Mouse (Mus musculus): ENCODE measurements around the gene Pdzrn4. TPM values are rescaled to one million over a fixed set of nuclear protein-coding genes. Genes with fewer than 3 reads are reported as not detected.

Gene Pdzrn4
- polyA plus RNA-seq, 1 experiment from 2014 or later, result 2.1 TPM

DNA sequence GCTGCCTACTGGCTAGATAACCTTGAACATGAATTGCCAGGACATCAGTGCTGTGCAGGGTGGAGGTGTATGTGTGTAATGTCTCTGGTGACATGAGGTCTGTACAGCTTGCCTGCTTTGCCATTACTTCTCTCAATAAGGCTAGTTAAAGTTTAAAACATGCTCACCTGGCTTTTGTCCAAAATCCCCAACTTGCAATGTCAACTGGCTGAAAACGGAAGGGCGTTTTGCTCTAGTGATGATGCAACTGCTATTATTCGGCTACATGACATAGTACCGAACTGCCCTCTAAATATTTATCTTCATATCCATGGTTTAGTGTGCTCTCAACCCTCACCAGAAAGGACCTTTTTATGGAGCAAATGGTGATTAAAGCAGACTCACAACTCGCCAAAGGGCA, 161.9 kb downstream of the Pdzrn4 start:
- WGBS, result 71% methylated on average over 5 of the region's 5 CpGs
- Histone ChIP-seq H3K36me3 (ENCODE audit: control insufficient read depth, insufficient read depth) (no peaks in the 10 kb centered on the region), H3K4me3 (ENCODE audit: low read length) (no peak overlapping the region), H3K27ac (ENCODE audit: low read length) (no peak overlapping the region), H3K4me2 (ENCODE audit: low read depth, low read length) (no peak overlapping the region), H3K4me1 (ENCODE audit: control insufficient read depth, insufficient read depth, low read length) (no peaks in the 10 kb centered on the region), H3K9me3 (replicated peaks; ENCODE audit: control insufficient read depth, low read length) (no peaks in the 10 kb centered on the region), H3K27me3 (ENCODE audit: control insufficient read depth, insufficient read depth, low read length) (no peaks in the 10 kb centered on the region), H3K9ac (ENCODE audit: low read length) (no peak overlapping the region)
- no peak for ATAC-seq (replicated peaks; ENCODE audit: extremely low read depth, insufficient read depth, low FRiP score)

DNA sequence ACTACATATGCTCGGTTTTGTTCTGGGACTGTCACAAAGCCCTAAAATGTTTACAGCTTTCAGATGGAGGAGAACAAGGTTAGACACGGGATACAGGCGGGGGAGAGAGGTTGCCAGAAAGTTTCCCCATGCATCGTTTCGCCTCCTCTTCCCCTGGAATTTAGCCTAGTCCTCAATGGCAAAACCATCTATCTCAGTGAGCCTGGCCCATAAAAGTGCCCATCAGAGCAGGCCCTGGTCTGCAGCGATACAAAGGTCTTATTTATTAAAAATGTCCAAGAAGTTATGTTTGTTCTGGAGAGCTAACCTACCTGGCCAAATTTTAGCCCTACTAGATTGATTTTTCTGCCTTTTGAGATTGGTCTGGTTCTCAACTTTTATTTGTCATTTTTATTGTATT, 165.5 kb downstream of the Pdzrn4 start:
- Histone ChIP-seq H3K27me3 (ENCODE audit: control insufficient read depth, insufficient read depth, low read length) (no peaks in the 10 kb centered on the region), H3K27ac (ENCODE audit: low read length) (no peak overlapping the region), H3K36me3 (ENCODE audit: control insufficient read depth, insufficient read depth) (no peaks in the 10 kb centered on the region), H3K4me1 (ENCODE audit: control insufficient read depth, insufficient read depth, low read length) (no peaks in the 10 kb centered on the region), H3K9ac (ENCODE audit: low read length) (no peak overlapping the region), H3K4me3 (ENCODE audit: low read length) (no peak overlapping the region), H3K4me2 (ENCODE audit: low read depth, low read length) (no peak overlapping the region), H3K9me3 (replicated peaks; ENCODE audit: control insufficient read depth, low read length) (no peaks in the 10 kb centered on the region)
- 80% methylated on average over 6 of the region's 6 CpGs for WGBS
- ATAC-seq (replicated peaks; ENCODE audit: extremely low read depth, insufficient read depth, low FRiP score), result no peak

DNA sequence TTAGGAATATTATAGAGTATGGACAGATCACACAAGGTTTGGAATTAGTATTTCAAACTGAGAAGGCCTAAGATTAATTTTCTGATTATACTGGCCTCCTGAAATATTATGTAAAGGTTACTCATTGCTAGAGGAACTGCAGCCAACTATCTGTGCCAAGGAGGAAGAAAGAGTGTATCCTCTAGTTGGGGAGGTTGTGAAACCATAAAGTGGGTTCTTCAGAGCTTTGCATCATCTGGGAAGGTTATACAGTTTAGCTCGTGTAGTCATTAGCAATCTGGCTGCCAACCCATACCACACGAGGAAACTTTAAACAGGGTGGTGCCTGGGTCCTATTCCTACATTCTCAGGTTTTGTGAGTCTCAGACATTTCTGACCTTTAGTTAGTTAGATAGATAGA, 166.9 kb downstream of the Pdzrn4 start:
- Histone ChIP-seq H3K27me3 (ENCODE audit: control insufficient read depth, insufficient read depth, low read length) (no peaks in the 10 kb centered on the region), H3K36me3 (ENCODE audit: control insufficient read depth, insufficient read depth) (no peaks in the 10 kb centered on the region), H3K27ac (ENCODE audit: low read length) (no peak overlapping the region), H3K4me3 (ENCODE audit: low read length) (no peak overlapping the region), H3K9me3 (replicated peaks; ENCODE audit: control insufficient read depth, low read length) (no peaks in the 10 kb centered on the region), H3K4me1 (ENCODE audit: control insufficient read depth, insufficient read depth, low read length) (no peaks in the 10 kb centered on the region), H3K4me2 (ENCODE audit: low read depth, low read length) (no peak overlapping the region), H3K9ac (ENCODE audit: low read length) (no peak overlapping the region)
- 66% methylated on average over 2 of the region's 2 CpGs for WGBS
- no peak for ATAC-seq (replicated peaks; ENCODE audit: extremely low read depth, insufficient read depth, low FRiP score)

DNA sequence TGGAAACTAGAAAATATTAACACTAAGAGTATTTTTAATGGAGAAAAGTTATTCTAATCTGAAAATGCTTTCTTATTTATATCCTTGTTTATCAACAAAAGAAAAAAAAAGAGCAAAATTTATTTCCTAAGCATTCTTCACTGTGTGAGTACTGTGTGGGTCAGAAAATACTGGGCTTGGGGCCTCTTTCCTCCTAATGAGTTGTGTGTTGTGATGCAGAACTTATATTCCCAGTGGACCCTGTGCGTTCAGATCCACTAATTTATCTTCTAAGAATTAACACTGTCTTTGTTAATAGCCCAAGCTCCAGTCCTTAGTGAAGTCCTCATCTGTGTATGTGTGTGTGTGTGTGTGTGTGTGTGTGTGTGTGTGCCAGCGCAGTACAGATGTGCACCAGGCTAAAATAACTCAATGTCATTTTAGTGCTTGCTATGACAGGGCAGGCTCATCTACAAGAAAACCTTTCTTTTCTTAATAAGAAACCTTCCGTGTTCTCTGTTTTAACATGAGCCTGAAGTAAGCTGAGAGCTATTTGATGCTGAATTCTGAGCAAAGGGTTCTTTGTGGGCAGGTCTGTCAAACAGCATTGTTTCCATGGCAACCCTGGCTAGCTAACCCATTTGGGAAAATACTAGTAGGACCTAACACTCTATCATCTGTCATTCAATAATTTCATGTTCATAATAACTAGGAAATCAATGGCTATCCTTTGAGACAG, 174.0 kb downstream of the Pdzrn4 start:
- Histone ChIP-seq H3K4me1 (ENCODE audit: control insufficient read depth, insufficient read depth, low read length) (no peaks in the 10 kb centered on the region), H3K36me3 (ENCODE audit: control insufficient read depth, insufficient read depth) (no peaks in the 10 kb centered on the region), H3K9ac (ENCODE audit: low read length) (no peak overlapping the region), H3K9me3 (replicated peaks; ENCODE audit: control insufficient read depth, low read length) (no peaks in the 10 kb centered on the region), H3K4me2 (ENCODE audit: low read depth, low read length) (no peak overlapping the region), H3K27me3 (ENCODE audit: control insufficient read depth, insufficient read depth, low read length) (no peaks in the 10 kb centered on the region), H3K4me3 (ENCODE audit: low read length) (no peak overlapping the region), H3K27ac (ENCODE audit: low read length) (no peak overlapping the region)
- no peak for ATAC-seq (replicated peaks; ENCODE audit: extremely low read depth, insufficient read depth, low FRiP score)
- 72% methylated on average over 3 of the region's 3 CpGs for WGBS

DNA sequence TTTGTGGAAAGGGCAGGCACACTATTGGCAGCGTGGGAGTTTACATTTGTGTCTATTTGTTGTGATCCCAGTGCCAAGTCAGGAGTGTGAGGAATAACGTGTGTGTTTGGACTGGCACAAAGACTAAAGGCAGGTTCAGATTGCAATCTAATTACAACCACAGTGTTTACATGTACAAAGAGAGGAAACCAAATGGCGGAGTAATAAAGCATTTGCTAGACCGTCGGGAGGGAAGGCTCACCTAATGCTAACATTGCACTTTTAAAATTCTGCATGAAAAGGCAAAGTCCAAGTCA, 174.5 kb downstream of the Pdzrn4 start:
- no peak overlapping the region for H3K4me2 ChIP-seq (ENCODE audit: low read depth, low read length)
- H3K27me3 ChIP-seq (ENCODE audit: control insufficient read depth, insufficient read depth, low read length), result no peaks in the 10 kb centered on the region
- no peak overlapping the region for H3K27ac ChIP-seq (ENCODE audit: low read length)
- ATAC-seq (replicated peaks; ENCODE audit: extremely low read depth, insufficient read depth, low FRiP score), result no peak
- H3K4me3 ChIP-seq (ENCODE audit: low read length), result no peak overlapping the region
- 73% methylated on average over 5 of the region's 5 CpGs for WGBS
- H3K4me1 ChIP-seq (ENCODE audit: control insufficient read depth, insufficient read depth, low read length), result no peaks in the 10 kb centered on the region
- no peak overlapping the region for H3K9ac ChIP-seq (ENCODE audit: low read length)
- no peaks in the 10 kb centered on the region for H3K9me3 ChIP-seq (replicated peaks; ENCODE audit: control insufficient read depth, low read length)
- H3K36me3 ChIP-seq (ENCODE audit: control insufficient read depth, insufficient read depth), result no peaks in the 10 kb centered on the region

DNA sequence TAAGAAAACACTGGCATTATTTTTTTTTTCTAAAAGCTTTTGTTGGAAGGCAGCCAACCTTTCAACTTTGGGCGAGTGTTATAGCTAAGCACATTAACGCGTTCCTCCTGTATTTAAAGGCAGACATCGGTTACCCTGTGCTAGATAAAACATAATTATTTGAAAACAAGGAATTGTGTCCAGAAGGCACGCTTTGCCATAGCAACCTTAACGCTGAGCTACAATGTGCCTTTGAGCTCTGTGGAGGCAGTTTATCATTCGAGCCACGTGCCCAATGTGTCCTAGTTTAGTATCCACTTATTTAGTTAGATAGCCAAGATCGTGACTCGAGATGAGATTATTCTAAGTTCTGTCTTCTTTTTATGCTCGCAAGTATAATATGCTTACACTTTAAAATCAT, 180.8 kb downstream of the Pdzrn4 start:
- Histone ChIP-seq H3K9ac (ENCODE audit: low read length) (no peak overlapping the region), H3K27me3 (ENCODE audit: control insufficient read depth, insufficient read depth, low read length) (no peaks in the 10 kb centered on the region), H3K4me3 (ENCODE audit: low read length) (no peak overlapping the region), H3K4me1 (ENCODE audit: control insufficient read depth, insufficient read depth, low read length) (no peaks in the 10 kb centered on the region), H3K9me3 (replicated peaks; ENCODE audit: control insufficient read depth, low read length) (no peaks in the 10 kb centered on the region), H3K4me2 (ENCODE audit: low read depth, low read length) (no peak overlapping the region), H3K27ac (ENCODE audit: low read length) (no peak overlapping the region), H3K36me3 (ENCODE audit: control insufficient read depth, insufficient read depth) (no peaks in the 10 kb centered on the region)
- WGBS, result 58% methylated on average over 11 of the region's 11 CpGs
- no peak for ATAC-seq (replicated peaks; ENCODE audit: extremely low read depth, insufficient read depth, low FRiP score)

DNA sequence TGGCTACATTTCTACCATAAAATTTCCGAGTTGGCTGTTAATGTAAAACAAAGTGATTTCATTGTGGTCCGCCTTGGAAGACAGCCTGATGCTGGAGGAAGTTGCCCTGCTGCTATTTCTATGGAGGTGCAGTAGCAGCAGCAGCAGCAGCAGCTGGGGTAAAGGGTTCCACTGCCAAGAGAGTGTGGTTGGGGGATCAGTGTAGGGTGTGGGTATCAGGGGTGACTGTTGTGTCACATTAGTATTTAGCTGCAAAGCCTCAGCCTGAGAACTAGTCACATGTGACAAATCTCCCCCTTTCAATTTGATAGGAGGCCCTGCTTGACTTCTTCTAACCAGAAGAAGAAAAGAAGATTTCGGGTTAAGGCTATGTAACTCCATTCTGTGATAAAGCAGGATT, 183.5 kb downstream of the Pdzrn4 start:
- Histone ChIP-seq H3K4me1 (ENCODE audit: control insufficient read depth, insufficient read depth, low read length) (no peaks in the 10 kb centered on the region), H3K9me3 (replicated peaks; ENCODE audit: control insufficient read depth, low read length) (no peaks in the 10 kb centered on the region), H3K4me2 (ENCODE audit: low read depth, low read length) (no peak overlapping the region), H3K36me3 (ENCODE audit: control insufficient read depth, insufficient read depth) (no peaks in the 10 kb centered on the region), H3K27me3 (ENCODE audit: control insufficient read depth, insufficient read depth, low read length) (no peaks in the 10 kb centered on the region), H3K27ac (ENCODE audit: low read length) (no peak overlapping the region), H3K4me3 (ENCODE audit: low read length) (no peak overlapping the region), H3K9ac (ENCODE audit: low read length) (no peak overlapping the region)
- ATAC-seq (replicated peaks; ENCODE audit: extremely low read depth, insufficient read depth, low FRiP score), result no peak
- WGBS, result 61% methylated on average over 3 of the region's 3 CpGs

DNA sequence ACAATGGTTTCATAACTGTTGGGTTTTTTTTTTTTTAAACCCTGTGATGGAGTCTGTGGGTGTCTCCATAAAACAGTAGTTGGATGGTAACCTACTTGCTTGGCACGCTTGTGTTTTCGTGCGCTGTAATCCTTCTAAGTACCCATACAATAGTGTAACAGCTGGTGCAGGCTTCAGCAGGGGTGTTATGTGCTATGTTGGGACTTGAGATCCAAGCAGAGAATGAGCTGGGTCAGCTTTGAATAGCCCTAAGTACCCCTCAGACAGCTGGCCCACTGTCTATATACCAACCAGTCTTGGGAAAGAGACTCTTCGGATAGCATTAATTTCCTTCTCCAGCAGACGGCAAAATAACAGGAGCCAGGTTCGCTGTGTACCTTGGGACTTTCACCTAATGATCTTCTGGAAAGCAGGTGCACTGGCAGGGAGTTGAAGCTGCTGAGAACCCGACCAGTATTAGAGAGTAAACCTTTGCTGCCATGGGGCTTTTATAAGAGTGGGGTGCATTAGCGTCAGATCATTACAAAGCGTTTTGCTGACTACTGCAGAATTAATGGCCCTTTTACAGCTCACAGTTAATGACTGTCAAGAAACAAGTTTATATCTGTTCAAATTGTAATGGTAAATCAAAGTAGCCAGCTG, 184.2 kb downstream of the Pdzrn4 start:
- Histone ChIP-seq H3K9me3 (replicated peaks; ENCODE audit: control insufficient read depth, low read length) (no peaks in the 10 kb centered on the region), H3K27ac (ENCODE audit: low read length) (no peak overlapping the region), H3K36me3 (ENCODE audit: control insufficient read depth, insufficient read depth) (no peaks in the 10 kb centered on the region), H3K4me3 (ENCODE audit: low read length) (no peak overlapping the region), H3K4me2 (ENCODE audit: low read depth, low read length) (no peak overlapping the region), H3K9ac (ENCODE audit: low read length) (no peak overlapping the region), H3K4me1 (ENCODE audit: control insufficient read depth, insufficient read depth, low read length) (no peaks in the 10 kb centered on the region), H3K27me3 (ENCODE audit: control insufficient read depth, insufficient read depth, low read length) (no peaks in the 10 kb centered on the region)
- ATAC-seq (replicated peaks; ENCODE audit: extremely low read depth, insufficient read depth, low FRiP score), result no peak
- WGBS, result 80% methylated on average over 9 of the region's 9 CpGs

DNA sequence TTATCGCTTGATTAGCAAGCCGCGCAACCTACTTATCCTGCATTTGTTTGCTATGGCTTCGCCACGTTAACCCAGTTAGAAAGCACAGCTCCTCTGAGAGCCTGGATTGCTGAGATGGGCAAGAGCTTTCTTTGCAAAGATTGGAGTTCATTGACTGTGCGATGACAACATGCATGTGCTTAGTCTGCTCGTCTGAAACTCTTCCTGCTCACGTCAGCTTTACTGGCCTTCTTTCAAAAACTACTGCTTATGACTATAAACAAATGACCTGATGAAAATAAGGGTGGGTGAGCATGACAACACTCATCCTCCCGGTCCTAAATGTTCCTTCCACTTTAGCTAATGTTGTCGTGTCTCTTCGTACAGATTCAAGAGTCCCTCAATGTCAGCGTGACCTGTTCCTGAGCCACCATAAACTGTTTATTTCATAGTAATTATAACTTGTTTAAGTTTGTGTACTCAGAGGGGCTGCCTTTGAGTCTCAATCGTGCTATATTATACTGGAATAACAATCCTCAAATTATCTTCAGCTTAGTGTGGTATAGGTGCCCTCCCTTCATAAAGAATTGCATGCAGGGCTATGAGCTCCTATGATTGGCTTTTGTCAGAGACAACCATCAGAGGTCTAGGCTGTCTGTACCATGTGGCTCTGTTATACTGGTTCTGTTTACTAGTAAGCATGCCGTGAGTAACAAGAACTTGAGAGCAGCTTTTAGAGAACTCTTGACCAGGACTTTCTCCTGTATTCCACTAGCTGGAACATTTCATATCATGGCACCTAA, 187.9 kb downstream of the Pdzrn4 start:
- H3K27ac ChIP-seq (ENCODE audit: low read length), result no peak overlapping the region
- no peaks in the 10 kb centered on the region for H3K27me3 ChIP-seq (ENCODE audit: control insufficient read depth, insufficient read depth, low read length)
- ATAC-seq (replicated peaks; ENCODE audit: extremely low read depth, insufficient read depth, low FRiP score), result no peak
- H3K4me2 ChIP-seq (ENCODE audit: low read depth, low read length), result no peak overlapping the region
- no peaks in the 10 kb centered on the region for H3K4me1 ChIP-seq (ENCODE audit: control insufficient read depth, insufficient read depth, low read length)
- no peak overlapping the region for H3K4me3 ChIP-seq (ENCODE audit: low read length)
- H3K36me3 ChIP-seq (ENCODE audit: control insufficient read depth, insufficient read depth), result no peaks in the 10 kb centered on the region
- no peaks in the 10 kb centered on the region for H3K9me3 ChIP-seq (replicated peaks; ENCODE audit: control insufficient read depth, low read length)
- WGBS, result 73% methylated on average over 14 of the region's 14 CpGs
- no peak overlapping the region for H3K9ac ChIP-seq (ENCODE audit: low read length)
